13 mouse cellular contexts compared by ENCODE assay signal in genomic region chr16:5370496-5370895, GRCm38 (mm10).
DNase-seq lines count a peak whose midpoint lies in the region; ATAC-seq and TF ChIP-seq lines count a peak whose summit lies in the region.
"Had no signal": no experiment of that assay in that cellular context is flagged by ENCODE, and none has a peak within 500 bp of the region (broad histone marks: within the 10 kb centered on the region; RNA-seq: fewer than 3 reads in every experiment).

No protein-coding gene starts in this region.

- no peak overlapping the region for H3K27ac ChIP-seq in liver, embryonic 14.5 days
- H3K27ac ChIP-seq in CH12.LX (ENCODE audit: insufficient read depth, low read depth), result no peak overlapping the region

- no peak overlapping the region for H3K9ac ChIP-seq in liver, embryonic 14.5 days (replicated peaks)
- H3K9ac ChIP-seq in CH12.LX (ENCODE audit: insufficient read depth, low read depth), result no peak overlapping the region

- DNase-seq in liver, embryonic 14.5 days (ENCODE audit: low read depth in 3 of 3, low spot score in 3 of 3), result no peak
- DNase-seq in liver (no peak), CH12.LX (ENCODE audit: extremely low read depth) (peak; percentile 31)
- DNase-seq in CD4-positive helper T cell, adult 2 months (ENCODE audit: low read depth, low spot score), result peak; percentile 45
- peak; percentile 60 for DNase-seq in induced T-regulatory cell, adult 2 months (ENCODE audit: low read depth)
- no peak for DNase-seq in left cerebral cortex, adult 18-20 months (ENCODE audit: low spot score in 2 of 2)
- DNase-seq: cerebellum, postnatal 10 days; lung, postnatal 10 days; right cerebral cortex, adult 18-20 months had no signal

- TF ChIP-seq RAD21 in CH12.LX (IDR thresholded peaks at IDR 0.05; ENCODE audit: low read depth, low read length), result peak; percentile 16

- no peak for TF ChIP-seq POLR2A in CH12.LX (IDR thresholded peaks at IDR 0.05; ENCODE audit: low read depth, low read length)

- H3K4me3 ChIP-seq in liver, embryonic 14.5 days (ENCODE audit: insufficient read depth in 1 of 2, low read depth in 2 of 2, low read length in 2 of 2), result no peak overlapping the region
- no peak overlapping the region for H3K4me3 ChIP-seq in CH12.LX (replicated peaks in 1 of 3; ENCODE audit: low read depth in 2 of 3, low read length in 2 of 3, poor library complexity in 1 of 3)
- H3K4me3 ChIP-seq: myocyte had no signal

- 0 out of 2 replicates have a peak, but pooled peaks have one; percentile 6 for TF ChIP-seq CTCF in liver, embryonic 14.5 days (IDR thresholded peaks at IDR 0.05; ENCODE audit: low read depth)
- TF ChIP-seq CTCF in CH12.LX (conservative IDR thresholded peaks at IDR 0.05 in 1 of 2, IDR thresholded peaks at IDR 0.05 in 1 of 2; ENCODE audit: low read depth in 2 of 2, low read length in 2 of 2), result peak in 1 of 2 experiments; percentile 63; a peak in 2 of 4 replicates

- no peak for TF ChIP-seq EP300 in liver, embryonic 14.5 days (IDR thresholded peaks at IDR 0.05; ENCODE audit: low read depth)
- TF ChIP-seq EP300 in CH12.LX (IDR thresholded peaks at IDR 0.05; ENCODE audit: low read length), result no peak

- H3K36me3 ChIP-seq in liver, embryonic 14.5 days (replicated peaks; ENCODE audit: control insufficient read depth, insufficient read depth, low read depth), result no peaks in the 10 kb centered on the region
- H3K36me3 ChIP-seq in CH12.LX (replicated peaks in 1 of 2; ENCODE audit: control insufficient read depth in 1 of 2, insufficient read depth in 1 of 2, low read length in 1 of 2), result no peaks in the 10 kb centered on the region
- H3K36me3 ChIP-seq: G1E had no signal

- ATAC-seq in liver, embryonic 14.5 days (ENCODE audit: insufficient read depth), result no peak
- ATAC-seq in inflammation-experienced regulatory T-cells, adult 6 months, result no peak

- H3K4me2 ChIP-seq in liver, embryonic 14.5 days (ENCODE audit: low read depth), result no peak overlapping the region
- no peak overlapping the region for H3K4me2 ChIP-seq in CH12.LX (ENCODE audit: insufficient read depth, low read depth, poor library complexity, severe bottlenecking)
- H3K4me2 ChIP-seq: heart, embryonic 11.5 days had no signal

- no peaks in the 10 kb centered on the region for H3K79me2 ChIP-seq in CH12.LX (replicated peaks; ENCODE audit: control insufficient read depth, extremely low read depth, insufficient read depth, poor library complexity, severe bottlenecking)

- H3K4me1 ChIP-seq in liver, embryonic 14.5 days (replicated peaks; ENCODE audit: control insufficient read depth in 2 of 2, insufficient read depth in 2 of 2, low read length in 1 of 2), result no peaks in the 10 kb centered on the region
- no peaks in the 10 kb centered on the region for H3K4me1 ChIP-seq in CH12.LX (ENCODE audit: control insufficient read depth in 1 of 2, insufficient read depth in 2 of 2)

- in situ Hi-C loops in CH12.LX (cut with MboI; ENCODE audit: low pct_ligation_motif_present, low pct_unique_long_range_greater_than_20kb, low sequenced_read_pairs), result no loop called here

- dilution Hi-C loops in CH12.LX (cut with MboI; ENCODE audit: extremely low pct_ligation_motif_present, extremely low pct_unique_long_range_greater_than_20kb, low sequenced_read_pairs), result no loop called here

- no peaks in the 10 kb centered on the region for H3K27me3 ChIP-seq in liver, embryonic 14.5 days (ENCODE audit: control insufficient read depth, insufficient read depth, low read length)
- peaks cover 44% of the 10 kb centered on the region for H3K27me3 ChIP-seq in CH12.LX (replicated peaks)

- no peaks in the 10 kb centered on the region for H3K9me3 ChIP-seq in liver, embryonic 14.5 days (ENCODE audit: control insufficient read depth, low read length)
- H3K9me3 ChIP-seq in CH12.LX (replicated peaks; ENCODE audit: low read length), result no peaks in the 10 kb centered on the region

TF ChIP-seq in CH12.LX, 34 proteins besides CTCF, POLR2A, EP300 and RAD21:
- TF ChIP-seq ETS1 (conservative IDR thresholded peaks at IDR 0.05; ENCODE audit: low read depth, low read length) (no peak), NELFE (IDR thresholded peaks at IDR 0.05; ENCODE audit: low read depth, low read length) (no peak), GABPA (IDR thresholded peaks at IDR 0.05; ENCODE audit: insufficient replicate concordance, low read depth, low read length) (no peak), MEF2A (IDR thresholded peaks at IDR 0.05; ENCODE audit: borderline replicate concordance, low read depth, low read length) (no peak), SMC3 (IDR thresholded peaks at IDR 0.05; ENCODE audit: low read depth, low read length) (no peak), USF1 (IDR thresholded peaks at IDR 0.05; ENCODE audit: low read depth, low read length) (no peak), MXI1 (IDR thresholded peaks at IDR 0.05; ENCODE audit: low read depth, low read length) (no peak), PAX5 (IDR thresholded peaks at IDR 0.05; ENCODE audit: low read length) (no peak), CHD2 (IDR thresholded peaks at IDR 0.05; ENCODE audit: low read length) (no peak), ZKSCAN1 (IDR thresholded peaks at IDR 0.05; ENCODE audit: borderline replicate concordance, low read depth, low read length) (no peak), TBP (conservative IDR thresholded peaks at IDR 0.05; ENCODE audit: low read depth, low read length) (no peak), ZNF384 (IDR thresholded peaks at IDR 0.05; ENCODE audit: low read depth, low read length) (no peak), MAZ (IDR thresholded peaks at IDR 0.05; ENCODE audit: low read depth, low read length) (no peak), MAFK (IDR thresholded peaks at IDR 0.05; ENCODE audit: insufficient replicate concordance, low read length) (no peak), MAX (IDR thresholded peaks at IDR 0.05; ENCODE audit: low read length) (no peak), NRF1 (IDR thresholded peaks at IDR 0.05; ENCODE audit: low read depth, low read length) (no peak), BHLHE40 (IDR thresholded peaks at IDR 0.05; ENCODE audit: low read depth, low read length) (no peak), CHD1 (IDR thresholded peaks at IDR 0.05; ENCODE audit: low read depth, low read length) (no peak)

Comparison
In these comparisons a context has a peak if more than half of its experiments do, and no peak if none do; other contexts are left out.
1. DNase-seq: peak in CD4-positive helper T cell, adult 2 months (single experiment), CH12.LX (single experiment) and induced T-regulatory cell, adult 2 months (single experiment); none in liver, embryonic 14.5 days (0 of 3), liver (single experiment) and left cerebral cortex, adult 18-20 months (0 of 2).